Mouse (Mus musculus) intestine, embryonic 15.5 days (tissue): Measurements from ENCODE around the gene Itgb5. TPM values are rescaled to one million over a fixed set of nuclear protein-coding genes. Genes with fewer than 3 reads are reported as not detected.

ENCODE experiments used
- ATAC-seq: fragments of 200-750 bp; cut with Nextera tagmentation; 2 replicates; pipeline ENCODE4 v1.8.0; 2017; ENCODE audit warnings: moderate TSS enrichment, moderate library complexity
- H3K27ac ChIP-seq: fragments of 300-500 bp; sonication (generic); 2 replicates; pipeline ENCODE4 v1.5.1; 2015; ENCODE audit warnings: mild to moderate bottlenecking, inconsistent platforms
- H3K27me3 ChIP-seq: fragments of 300-500 bp; sonication (generic); replicated peaks from 2 replicates; pipeline ENCODE4 v1.6.1; 2015; ENCODE audit warnings: inconsistent platforms
- H3K36me3 ChIP-seq: fragments of 300-500 bp; sonication (generic); 2 replicates; pipeline ENCODE4 v1.6.1; 2015; ENCODE audit warnings: inconsistent platforms
- H3K4me1 ChIP-seq: fragments of 300-500 bp; sonication (generic); replicated peaks from 2 replicates; pipeline ENCODE4 v1.6.1; 2015; ENCODE audit warnings: inconsistent platforms
- H3K4me2 ChIP-seq: fragments of 300-500 bp; sonication (generic); replicated peaks from 2 replicates; pipeline ENCODE4 v1.6.1; 2015; ENCODE audit warnings: mild to moderate bottlenecking, inconsistent platforms
- H3K4me3 ChIP-seq: fragments of 300-500 bp; sonication (generic); replicated peaks from 2 replicates; pipeline ENCODE4 v1.5.1; 2015; ENCODE audit warnings: inconsistent platforms
- H3K9ac ChIP-seq: fragments of 300-500 bp; sonication (generic); 2 replicates; pipeline ENCODE4 v1.6.1; 2015; ENCODE audit warnings: inconsistent platforms
- H3K9me3 ChIP-seq: fragments of 300-500 bp; sonication (generic); 2 replicates; pipeline ENCODE4 v1.6.1; 2016; ENCODE audit warnings: inconsistent platforms
- WGBS: fragments of 180-500 bp; shearing (Covaris S2); methylation state at CpG from one replicate; pipeline ENCODE4 v1.1.7; 2015; 5-methylcytosine and 5-hydroxymethylcytosine counted together
- polyA plus RNA-seq: library from polyadenylated mRNA; unstranded; fragments of >200 nt; fragmentation: Nextera tagmentation; extraction: Ambion mirVana; gene quantifications from 2 replicates; pipeline ENCODE4 v1.2.1, GENCODE M21; 2015

The Itgb5 gene
- polyA plus RNA-seq, 1 experiment from 2014 or later: 36.1 TPM

- 95% methylated on average over 7 of the region's 7 CpGs for WGBS
- Histone ChIP-seq H3K9me3 (no peaks in the 10 kb centered on the region), H3K27me3 (no peaks in the 10 kb centered on the region), H3K9ac (no peak overlapping the region), H3K27ac (no peak overlapping the region), H3K4me3 (no peak overlapping the region), H3K4me2 (no peak overlapping the region), H3K36me3 (no peaks in the 10 kb centered on the region), H3K4me1 (peaks cover 18% of the 10 kb centered on the region)
- no peak for ATAC-seq
Observed at GRCm38 (mm10) chr16:33896801-33897200, 67.3 kb downstream of the Itgb5 start.

GRCm38 (mm10) chr16:33903664-33904441, 74.4 kb downstream of the Itgb5 start:
- Histone ChIP-seq H3K4me2 (no peak overlapping the region), H3K36me3 (no peaks in the 10 kb centered on the region), H3K9me3 (no peaks in the 10 kb centered on the region), H3K4me1 (peaks cover 9% of the 10 kb centered on the region; the same call in 1 of the 2 replicates), H3K9ac (no peak overlapping the region), H3K4me3 (no peak overlapping the region), H3K27ac (no peak overlapping the region), H3K27me3 (no peaks in the 10 kb centered on the region)
- WGBS: 48% methylated on average over 11 of the region's 11 CpGs
- ATAC-seq: no peak

GRCm38 (mm10) chr16:33904553-33904952, 75.1 kb downstream of the Itgb5 start:
- H3K4me2 ChIP-seq: no peak overlapping the region
- H3K36me3 ChIP-seq: no peaks in the 10 kb centered on the region
- H3K4me3 ChIP-seq: no peak overlapping the region
- H3K9me3 ChIP-seq: no peaks in the 10 kb centered on the region
- H3K27me3 ChIP-seq: no peaks in the 10 kb centered on the region
- no peak overlapping the region for H3K27ac ChIP-seq
- H3K4me1 ChIP-seq: peaks cover 9% of the 10 kb centered on the region; the same call in 1 of the 2 replicates
- no peak for ATAC-seq
- H3K9ac ChIP-seq: no peak overlapping the region
- 82% methylated on average over 5 of the region's 5 CpGs for WGBS

- H3K4me3 ChIP-seq: no peak overlapping the region
- H3K27ac ChIP-seq: no peak overlapping the region
- H3K27me3 ChIP-seq: no peaks in the 10 kb centered on the region
- 0 out of 2 replicates have a peak, but pooled peaks cover 2% of the 10 kb centered on the region for H3K36me3 ChIP-seq
- H3K4me2 ChIP-seq: no peak overlapping the region
- 87% methylated on average over 4 of the region's 4 CpGs for WGBS
- no peak for ATAC-seq
- peaks cover 9% of the 10 kb centered on the region; the same call in 1 of the 2 replicates for H3K4me1 ChIP-seq
- no peaks in the 10 kb centered on the region for H3K9me3 ChIP-seq
- no peak overlapping the region for H3K9ac ChIP-seq
Observed at GRCm38 (mm10) chr16:33908239-33908638, 78.8 kb downstream of the Itgb5 start.

- Histone ChIP-seq H3K4me3 (no peak overlapping the region), H3K27ac (no peak overlapping the region), H3K4me2 (no peak overlapping the region), H3K4me1 (peaks cover 17% of the 10 kb centered on the region), H3K27me3 (no peaks in the 10 kb centered on the region), H3K36me3 (0 out of 2 replicates have a peak, but pooled peaks cover 2% of the 10 kb centered on the region), H3K9me3 (no peaks in the 10 kb centered on the region), H3K9ac (no peak overlapping the region)
- no peak for ATAC-seq
- 71% methylated on average over 4 of the region's 4 CpGs for WGBS
Observed at GRCm38 (mm10) chr16:33914997-33915396, 85.5 kb downstream of the Itgb5 start.

GRCm38 (mm10) chr16:33916473-33917251, 87.2 kb downstream of the Itgb5 start:
- Histone ChIP-seq H3K36me3 (no peaks in the 10 kb centered on the region; the same call in 1 of the 2 replicates), H3K9ac (no peak overlapping the region), H3K27me3 (no peaks in the 10 kb centered on the region), H3K4me1 (peaks cover 24% of the 10 kb centered on the region), H3K4me2 (no peak overlapping the region), H3K4me3 (no peak overlapping the region), H3K27ac (peak overlapping the region; percentile 69), H3K9me3 (no peaks in the 10 kb centered on the region)
- WGBS: 54% methylated on average over 12 of the region's 12 CpGs
- ATAC-seq: peak; percentile 60

GRCm38 (mm10) chr16:33917390-33917789, 87.9 kb downstream of the Itgb5 start:
- WGBS: 44% methylated on average over 5 of the region's 5 CpGs
- no peak overlapping the region for H3K9ac ChIP-seq
- peak; percentile 25; the same call in 1 of the 2 replicates for ATAC-seq
- H3K36me3 ChIP-seq: no peaks in the 10 kb centered on the region; the same call in 1 of the 2 replicates
- no peak overlapping the region for H3K4me2 ChIP-seq
- H3K9me3 ChIP-seq: no peaks in the 10 kb centered on the region
- peaks cover 31% of the 10 kb centered on the region for H3K4me1 ChIP-seq
- no peaks in the 10 kb centered on the region for H3K27me3 ChIP-seq
- H3K4me3 ChIP-seq: no peak overlapping the region
- peak overlapping the region; percentile 69 for H3K27ac ChIP-seq

- Histone ChIP-seq H3K4me2 (no peak overlapping the region), H3K27ac (peak overlapping the region; percentile 69), H3K4me3 (no peak overlapping the region), H3K36me3 (no peaks in the 10 kb centered on the region; the same call in 1 of the 2 replicates), H3K4me1 (peaks cover 37% of the 10 kb centered on the region), H3K27me3 (no peaks in the 10 kb centered on the region), H3K9me3 (no peaks in the 10 kb centered on the region), H3K9ac (no peak overlapping the region)
- WGBS: 55% methylated on average over 5 of the region's 5 CpGs
- no peak for ATAC-seq
Observed at GRCm38 (mm10) chr16:33917926-33918325, 88.5 kb downstream of the Itgb5 start.

GRCm38 (mm10) chr16:33921514-33921913, 92.0 kb downstream of the Itgb5 start:
- Histone ChIP-seq H3K36me3 (no peaks in the 10 kb centered on the region; the same call in 1 of the 2 replicates), H3K4me3 (no peak overlapping the region), H3K9ac (no peak overlapping the region), H3K27me3 (no peaks in the 10 kb centered on the region), H3K4me2 (no peak overlapping the region), H3K27ac (0 out of 2 replicates have a peak overlapping the region, but pooled peaks have one; percentile 23), H3K4me1 (peaks cover 44% of the 10 kb centered on the region), H3K9me3 (no peaks in the 10 kb centered on the region)
- ATAC-seq: no peak
- WGBS: 50% methylated on average over 5 of the region's 5 CpGs

- no peaks in the 10 kb centered on the region for H3K9me3 ChIP-seq
- peak; percentile 72 for ATAC-seq
- WGBS: 26% methylated on average over 18 of the region's 18 CpGs
- peak overlapping the region; percentile 23 for H3K27ac ChIP-seq
- H3K9ac ChIP-seq: no peak overlapping the region
- no peak overlapping the region for H3K4me3 ChIP-seq
- no peaks in the 10 kb centered on the region; the same call in 1 of the 2 replicates for H3K36me3 ChIP-seq
- H3K4me2 ChIP-seq: no peak overlapping the region
- no peaks in the 10 kb centered on the region for H3K27me3 ChIP-seq
- H3K4me1 ChIP-seq: peaks cover 35% of the 10 kb centered on the region
Observed at GRCm38 (mm10) chr16:33922111-33923000, 92.9 kb downstream of the Itgb5 start.

GRCm38 (mm10) chr16:33923001-33923316, 93.5 kb downstream of the Itgb5 start:
- Histone ChIP-seq H3K9me3 (no peaks in the 10 kb centered on the region), H3K27ac (peak overlapping the region; percentile 23), H3K4me3 (no peak overlapping the region), H3K27me3 (no peaks in the 10 kb centered on the region), H3K4me1 (peaks cover 31% of the 10 kb centered on the region), H3K4me2 (no peak overlapping the region), H3K36me3 (no peaks in the 10 kb centered on the region; the same call in 1 of the 2 replicates), H3K9ac (no peak overlapping the region)
- ATAC-seq: no peak
- 21% methylated on average over 5 of the region's 5 CpGs for WGBS
